Mouse (Mus musculus): ENCODE data around the gene Znrf2. TPM values are rescaled to one million over a fixed set of nuclear protein-coding genes. Genes with fewer than 3 reads are reported as not detected.
A peak's percentile ranks its signal among the peaks of the same experiment; 100 is the strongest.

Gene Znrf2
- polyA plus RNA-seq, 1 experiment, result 8.3 TPM

- H3K4me3 ChIP-seq (replicated peaks; ENCODE audit: insufficient read depth, low read depth, low read length), result no peak overlapping the region
- 67% methylated on average over 1 of the region's 1 CpGs for WGBS
- peaks cover 15% of the 10 kb centered on the region for H3K4me1 ChIP-seq (ENCODE audit: control insufficient read depth, insufficient read depth, low read length)
- DNase-seq, result no peak
- TF ChIP-seq POLR2A (IDR thresholded peaks at IDR 0.05; ENCODE audit: borderline replicate concordance, insufficient read depth, low read length) (no peak), CTCF (IDR thresholded peaks at IDR 0.05; ENCODE audit: borderline replicate concordance, insufficient read depth, low read depth, low read length) (no peak)
- no peak overlapping the region for H3K27ac ChIP-seq (ENCODE audit: insufficient read depth, low read length)
- H3K27me3 ChIP-seq (ENCODE audit: control insufficient read depth, insufficient read depth, low read length), result no peaks in the 10 kb centered on the region
These were observed 6.4 kb upstream of the Znrf2 start for GRCm38 (mm10) chr6:54810314-54810646.

- Histone ChIP-seq H3K4me3 (replicated peaks; ENCODE audit: insufficient read depth, low read depth, low read length) (no peak overlapping the region), H3K27ac (ENCODE audit: insufficient read depth, low read length) (no peak overlapping the region), H3K27me3 (ENCODE audit: control insufficient read depth, insufficient read depth, low read length) (no peaks in the 10 kb centered on the region), H3K4me1 (ENCODE audit: control insufficient read depth, insufficient read depth, low read length) (peaks cover 15% of the 10 kb centered on the region)
- peak; percentile 63 to 65 for DNase-seq
- TF ChIP-seq CTCF (IDR thresholded peaks at IDR 0.05; ENCODE audit: borderline replicate concordance, insufficient read depth, low read depth, low read length), result no peak
- TF ChIP-seq POLR2A (IDR thresholded peaks at IDR 0.05; ENCODE audit: borderline replicate concordance, insufficient read depth, low read length), result no peak
- WGBS, result 21% methylated on average over 11 of the region's 11 CpGs
These were observed 5.0 kb upstream of the Znrf2 start for GRCm38 (mm10) chr6:54811546-54812250.

GRCm38 (mm10) chr6:54812276-54812675 lies 4.4 kb upstream of the Znrf2 start:
- no peak overlapping the region for H3K4me3 ChIP-seq (replicated peaks; ENCODE audit: insufficient read depth, low read depth, low read length)
- H3K4me1 ChIP-seq (ENCODE audit: control insufficient read depth, insufficient read depth, low read length), result peaks cover 15% of the 10 kb centered on the region
- DNase-seq, result peak in 1 of 2 experiments; percentile 25
- WGBS, result 18% methylated on average over 6 of the region's 6 CpGs
- H3K27ac ChIP-seq (ENCODE audit: insufficient read depth, low read length), result no peak overlapping the region
- TF ChIP-seq POLR2A (IDR thresholded peaks at IDR 0.05; ENCODE audit: borderline replicate concordance, insufficient read depth, low read length) (no peak), CTCF (IDR thresholded peaks at IDR 0.05; ENCODE audit: borderline replicate concordance, insufficient read depth, low read depth, low read length) (no peak)
- H3K27me3 ChIP-seq (ENCODE audit: control insufficient read depth, insufficient read depth, low read length), result no peaks in the 10 kb centered on the region

- TF ChIP-seq POLR2A (IDR thresholded peaks at IDR 0.05; ENCODE audit: borderline replicate concordance, insufficient read depth, low read length) (no peak), CTCF (IDR thresholded peaks at IDR 0.05; ENCODE audit: borderline replicate concordance, insufficient read depth, low read depth, low read length) (no peak)
- no peak for DNase-seq
- no peak overlapping the region for H3K27ac ChIP-seq (ENCODE audit: insufficient read depth, low read length)
- WGBS, result 83% methylated on average over 9 of the region's 9 CpGs
- no peak overlapping the region for H3K4me3 ChIP-seq (replicated peaks; ENCODE audit: insufficient read depth, low read depth, low read length)
- peaks cover 18% of the 10 kb centered on the region for H3K4me1 ChIP-seq (ENCODE audit: control insufficient read depth, insufficient read depth, low read length)
- no peaks in the 10 kb centered on the region for H3K27me3 ChIP-seq (ENCODE audit: control insufficient read depth, insufficient read depth, low read length)
These were observed 1.1 kb upstream of the Znrf2 start for GRCm38 (mm10) chr6:54815428-54816130.

GRCm38 (mm10) chr6:54817266-54817767 lies 601 bp downstream of the Znrf2 start:
- Histone ChIP-seq H3K27ac (ENCODE audit: insufficient read depth, low read length) (peak overlapping the region; percentile 79), H3K4me1 (ENCODE audit: control insufficient read depth, insufficient read depth, low read length) (peaks cover 9% of the 10 kb centered on the region; the same call in 1 of the 2 replicates), H3K27me3 (ENCODE audit: control insufficient read depth, insufficient read depth, low read length) (no peaks in the 10 kb centered on the region), H3K4me3 (replicated peaks; ENCODE audit: insufficient read depth, low read depth, low read length) (peak overlapping the region; percentile 84)
- TF ChIP-seq CTCF (IDR thresholded peaks at IDR 0.05; ENCODE audit: borderline replicate concordance, insufficient read depth, low read depth, low read length) (no peak), POLR2A (IDR thresholded peaks at IDR 0.05; ENCODE audit: borderline replicate concordance, insufficient read depth, low read length) (no peak; the same call in 1 of the 2 replicates)
- peak; percentile 53 to 66 for DNase-seq
- WGBS, result 3% methylated on average over 38 of the region's 39 CpGs

GRCm38 (mm10) chr6:54818389-54818788 lies 1.7 kb downstream of the Znrf2 start:
- Histone ChIP-seq H3K4me3 (replicated peaks; ENCODE audit: insufficient read depth, low read depth, low read length) (no peak overlapping the region), H3K27me3 (ENCODE audit: control insufficient read depth, insufficient read depth, low read length) (no peaks in the 10 kb centered on the region), H3K4me1 (ENCODE audit: control insufficient read depth, insufficient read depth, low read length) (peaks cover 8% of the 10 kb centered on the region; the same call in 1 of the 2 replicates), H3K27ac (ENCODE audit: insufficient read depth, low read length) (no peak overlapping the region)
- WGBS, result 65% methylated on average over 2 of the region's 2 CpGs
- TF ChIP-seq POLR2A (IDR thresholded peaks at IDR 0.05; ENCODE audit: borderline replicate concordance, insufficient read depth, low read length), result no peak
- no peak for TF ChIP-seq CTCF (IDR thresholded peaks at IDR 0.05; ENCODE audit: borderline replicate concordance, insufficient read depth, low read depth, low read length)
- no peak for DNase-seq

GRCm38 (mm10) chr6:54819272-54819671 lies 2.6 kb downstream of the Znrf2 start:
- WGBS, result 60% methylated on average over 4 of the region's 4 CpGs
- TF ChIP-seq POLR2A (IDR thresholded peaks at IDR 0.05; ENCODE audit: borderline replicate concordance, insufficient read depth, low read length), result no peak
- TF ChIP-seq CTCF (IDR thresholded peaks at IDR 0.05; ENCODE audit: borderline replicate concordance, insufficient read depth, low read depth, low read length), result no peak

More at GRCm38 (mm10) chr6:54819272-54819671, 2.6 kb downstream of the Znrf2 start:
- Histone ChIP-seq H3K4me1 (ENCODE audit: control insufficient read depth, insufficient read depth, low read length) (peaks cover 8% of the 10 kb centered on the region; the same call in 1 of the 2 replicates), H3K4me3 (replicated peaks; ENCODE audit: insufficient read depth, low read depth, low read length) (no peak overlapping the region), H3K27me3 (ENCODE audit: control insufficient read depth, insufficient read depth, low read length) (no peaks in the 10 kb centered on the region), H3K27ac (ENCODE audit: insufficient read depth, low read length) (no peak overlapping the region)
- no peak for DNase-seq

All from cerebellum, adult 2 months (tissue).